Mouse (Mus musculus) embryonic facial prominence, embryonic 10.5 days (tissue): ENCODE measurements around the gene Exoc4. TPM values are rescaled to one million over a fixed set of nuclear protein-coding genes. Genes with fewer than 3 reads are reported as not detected.

Source experiments
- DNase-seq: peaks from one replicate; pipeline ENCODE4 v3.0.0-alpha.2; 2017; ENCODE audit warnings: low spot score
- H3K27ac ChIP-seq: fragments of 300-500 bp; sonication (generic); replicated peaks from 2 replicates; pipeline ENCODE4 v1.5.1; 2016; ENCODE audit warnings: mild to moderate bottlenecking
- H3K27me3 ChIP-seq: fragments of 300-500 bp; sonication (generic); replicated peaks from 2 replicates; pipeline ENCODE4 v1.6.1; 2016; ENCODE audit warnings: low read depth, mild to moderate bottlenecking; ENCODE audit not compliant: poor library complexity, severe bottlenecking
- H3K36me3 ChIP-seq: fragments of 300-500 bp; sonication (generic); replicated peaks from 2 replicates; pipeline ENCODE4 v1.6.1; 2016; ENCODE audit warnings: mild to moderate bottlenecking, moderate library complexity
- H3K4me1 ChIP-seq: fragments of 300-500 bp; sonication (generic); 2 replicates; pipeline ENCODE4 v1.6.1; 2016
- H3K4me3 ChIP-seq: fragments of 300-500 bp; sonication (generic); 2 replicates; pipeline ENCODE4 v1.5.1; 2016; ENCODE audit warnings: mild to moderate bottlenecking, moderate library complexity
- H3K9me3 ChIP-seq: fragments of 300-500 bp; sonication (generic); 2 replicates; pipeline ENCODE4 v1.6.1; 2016; ENCODE audit warnings: mild to moderate bottlenecking
- WGBS: fragments of 180-500 bp; shearing (Covaris S2); methylation state at CpG from one replicate; pipeline ENCODE4 v1.1.7; 2016; 5-methylcytosine and 5-hydroxymethylcytosine counted together
- polyA plus RNA-seq: library from polyadenylated mRNA; unstranded; fragments of >200 nt; fragmentation: Nextera tagmentation; extraction: Ambion mirVana; gene quantifications from 2 replicates; pipeline ENCODE4 v1.2.1, GENCODE M21; 2016

Exoc4 gene
- polyA plus RNA-seq, 1 experiment from 2014 or later: 32.1 TPM

DNA sequence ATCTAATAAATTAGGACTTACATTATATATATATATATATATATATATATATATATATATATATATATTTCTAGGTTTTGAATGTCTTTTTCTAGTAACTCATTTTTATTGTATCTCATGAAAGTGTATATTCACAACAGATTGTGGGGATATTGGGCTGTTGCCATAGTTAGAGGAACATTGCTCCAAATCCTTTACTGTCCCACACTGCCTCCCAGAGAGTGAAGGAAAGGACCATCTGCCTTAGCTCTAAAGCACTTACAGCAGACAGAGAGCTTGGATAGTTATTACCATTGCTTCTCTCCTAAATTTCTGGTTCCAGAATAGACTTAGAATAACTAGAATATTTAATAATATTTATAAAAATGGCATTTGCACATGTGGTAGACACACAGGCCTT, 512.7 kb downstream of the Exoc4 start:
- Histone ChIP-seq H3K9me3 (no peaks in the 10 kb centered on the region), H3K36me3 (no peaks in the 10 kb centered on the region), H3K4me1 (no peaks in the 10 kb centered on the region), H3K27ac (no peak overlapping the region), H3K27me3 (no peaks in the 10 kb centered on the region), H3K4me3 (no peak overlapping the region)
- DNase-seq: no peak

DNA sequence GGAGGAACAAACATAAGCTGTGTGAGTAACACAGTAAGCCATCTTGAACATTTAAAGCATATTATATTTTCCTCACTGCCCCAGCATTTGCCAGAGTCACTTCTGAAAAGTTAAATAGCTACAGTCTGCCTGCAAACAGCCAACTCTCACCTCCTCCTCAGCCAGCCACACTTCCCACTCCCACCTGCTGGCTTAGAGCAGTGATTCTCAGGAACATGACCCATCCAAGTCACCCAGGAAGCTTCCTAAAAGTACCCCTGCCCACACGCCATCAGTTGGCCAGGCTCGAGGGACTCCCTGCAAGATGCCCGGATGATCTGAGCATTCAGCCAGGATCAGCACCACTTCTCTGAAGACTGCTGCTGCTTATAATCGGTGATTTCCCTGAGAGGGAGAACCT, 514.4 kb downstream of the Exoc4 start:
- no peak for DNase-seq
- Histone ChIP-seq H3K4me1 (no peaks in the 10 kb centered on the region), H3K9me3 (no peaks in the 10 kb centered on the region), H3K4me3 (no peak overlapping the region), H3K27ac (no peak overlapping the region), H3K36me3 (no peaks in the 10 kb centered on the region), H3K27me3 (no peaks in the 10 kb centered on the region)
- WGBS: 85% methylated on average over 4 of the region's 4 CpGs

GRCm38 (mm10) chr6:33763970-33764369, 515.1 kb downstream of the Exoc4 start:
- H3K27me3 ChIP-seq: no peaks in the 10 kb centered on the region
- H3K36me3 ChIP-seq: no peaks in the 10 kb centered on the region
- no peak for DNase-seq
- H3K9me3 ChIP-seq: no peaks in the 10 kb centered on the region
- H3K4me1 ChIP-seq: no peaks in the 10 kb centered on the region
- H3K27ac ChIP-seq: no peak overlapping the region
- WGBS: 62% methylated on average over 3 of the region's 3 CpGs
- H3K4me3 ChIP-seq: no peak overlapping the region

GRCm38 (mm10) chr6:33769251-33769650, 520.4 kb downstream of the Exoc4 start:
- no peak overlapping the region for H3K4me3 ChIP-seq
- DNase-seq: no peak
- 54% methylated on average over 3 of the region's 3 CpGs for WGBS

DNA sequence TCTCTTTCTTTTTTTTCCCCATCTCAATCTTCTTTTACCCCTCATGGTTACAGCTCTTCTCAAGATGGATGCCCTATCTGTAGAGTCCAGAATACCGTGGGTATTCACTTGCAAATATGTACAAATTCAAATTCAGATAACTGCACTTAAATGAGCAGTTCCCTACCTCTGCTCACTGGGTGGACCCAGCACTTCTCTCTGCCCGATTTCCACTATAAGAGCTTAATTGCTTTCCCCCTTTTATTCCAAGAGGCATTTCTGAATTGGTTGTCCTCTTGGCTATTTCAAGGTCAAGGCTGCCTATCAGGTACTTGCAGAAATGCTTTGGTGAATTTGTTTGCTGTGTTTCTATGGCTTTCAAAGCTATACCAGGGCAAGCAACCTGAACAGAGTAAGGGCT, 521.1 kb downstream of the Exoc4 start:
- Histone ChIP-seq H3K27ac (no peak overlapping the region), H3K27me3 (no peaks in the 10 kb centered on the region), H3K4me3 (no peak overlapping the region), H3K36me3 (no peaks in the 10 kb centered on the region), H3K4me1 (no peaks in the 10 kb centered on the region; the same call in none of the 2 replicates), H3K9me3 (no peaks in the 10 kb centered on the region)
- DNase-seq: no peak
- WGBS: 80% methylated on average over 2 of the region's 2 CpGs

More at GRCm38 (mm10) chr6:33769251-33769650, 520.4 kb downstream of the Exoc4 start:
- Histone ChIP-seq H3K27ac (no peak overlapping the region), H3K4me1 (no peaks in the 10 kb centered on the region; the same call in none of the 2 replicates), H3K27me3 (no peaks in the 10 kb centered on the region), H3K9me3 (no peaks in the 10 kb centered on the region), H3K36me3 (no peaks in the 10 kb centered on the region)

GRCm38 (mm10) chr6:33772551-33773315, 523.8 kb downstream of the Exoc4 start:
- 79% methylated on average over 9 of the region's 9 CpGs for WGBS
- Histone ChIP-seq H3K9me3 (no peaks in the 10 kb centered on the region), H3K4me1 (no peaks in the 10 kb centered on the region; the same call in none of the 2 replicates), H3K27me3 (no peaks in the 10 kb centered on the region), H3K27ac (no peak overlapping the region), H3K4me3 (no peak overlapping the region), H3K36me3 (no peaks in the 10 kb centered on the region)
- no peak for DNase-seq

DNA sequence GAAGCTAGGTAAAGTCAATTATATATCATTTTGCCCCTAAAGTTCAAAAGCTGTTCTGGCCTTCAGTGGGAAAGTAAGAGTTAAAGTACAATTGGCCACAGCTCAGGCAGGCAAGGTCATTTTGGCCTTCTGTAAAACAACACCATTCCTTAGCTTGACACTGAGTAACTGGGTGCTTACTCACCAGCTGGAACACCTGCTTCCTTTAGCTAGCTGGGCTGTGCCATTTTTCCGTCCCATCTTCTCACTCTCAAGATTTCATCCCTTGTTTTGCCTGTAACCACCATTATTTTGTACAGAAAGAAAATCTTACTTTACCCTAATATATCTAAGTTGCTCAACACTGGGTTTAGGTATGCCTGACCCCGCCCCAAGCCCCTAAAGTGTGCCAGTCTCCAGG, 543.7 kb downstream of the Exoc4 start:
- Histone ChIP-seq H3K4me1 (no peaks in the 10 kb centered on the region), H3K4me3 (no peak overlapping the region), H3K36me3 (no peaks in the 10 kb centered on the region), H3K9me3 (no peaks in the 10 kb centered on the region), H3K27me3 (no peaks in the 10 kb centered on the region), H3K27ac (no peak overlapping the region)
- 81% methylated on average over 2 of the region's 2 CpGs for WGBS
- no peak for DNase-seq

DNA sequence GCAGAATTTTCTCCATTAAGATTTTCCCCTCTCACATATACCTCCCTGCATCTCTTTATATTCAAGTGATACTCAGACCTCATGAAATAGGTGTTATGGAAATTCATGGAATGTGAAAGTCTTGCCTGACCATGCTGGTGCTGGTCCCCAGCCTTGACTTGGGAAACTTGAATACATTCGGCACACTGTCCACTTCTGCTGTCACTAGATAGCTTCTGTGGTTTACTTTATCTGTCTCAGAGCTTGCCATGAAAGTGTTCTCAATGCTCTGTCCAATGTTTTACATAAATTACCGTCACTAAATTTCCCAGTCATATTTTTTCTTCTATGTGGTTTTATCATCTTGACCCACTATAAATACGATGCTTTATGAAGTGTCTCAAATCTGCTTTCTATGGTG, 552.4 kb downstream of the Exoc4 start:
- Histone ChIP-seq H3K4me3 (no peak overlapping the region), H3K27ac (no peak overlapping the region), H3K27me3 (no peaks in the 10 kb centered on the region), H3K4me1 (no peaks in the 10 kb centered on the region), H3K36me3 (no peaks in the 10 kb centered on the region), H3K9me3 (no peaks in the 10 kb centered on the region)
- 94% methylated on average over 3 of the region's 3 CpGs for WGBS
- DNase-seq: no peak

DNA sequence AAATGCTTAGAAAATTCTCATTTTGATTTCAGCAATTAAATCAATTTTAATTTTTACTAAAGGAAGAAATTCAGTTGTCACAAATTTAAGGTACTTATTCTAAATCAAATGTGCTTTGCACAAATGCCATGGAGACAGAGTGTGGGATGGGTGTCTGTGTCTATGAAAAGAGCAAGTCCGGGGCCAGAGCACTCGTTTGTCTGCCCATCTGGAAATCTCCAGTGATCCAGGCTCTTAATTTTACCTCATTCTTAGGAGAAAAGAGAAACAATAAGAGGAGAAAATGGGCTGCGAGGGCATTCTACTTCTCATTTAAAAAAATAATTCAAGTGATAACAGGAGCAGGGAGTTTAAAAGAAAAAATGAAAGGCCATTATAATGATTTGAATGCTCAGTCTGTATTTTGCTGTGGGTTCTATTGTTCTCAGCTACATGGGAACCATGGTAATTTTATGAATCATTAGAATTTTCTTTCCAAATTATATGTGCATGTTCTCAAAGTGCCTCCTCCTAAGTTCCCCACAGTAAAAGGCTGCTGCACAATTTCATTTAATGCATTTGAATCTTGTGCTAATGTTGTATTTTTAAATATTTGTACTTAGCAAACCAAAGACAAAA, 554.7 kb downstream of the Exoc4 start:
- 64% methylated on average over 3 of the region's 3 CpGs for WGBS
- no peak overlapping the region for H3K4me3 ChIP-seq
- H3K27me3 ChIP-seq: no peaks in the 10 kb centered on the region
- H3K27ac ChIP-seq: no peak overlapping the region
- no peaks in the 10 kb centered on the region for H3K4me1 ChIP-seq
- no peaks in the 10 kb centered on the region for H3K9me3 ChIP-seq
- H3K36me3 ChIP-seq: no peaks in the 10 kb centered on the region
- no peak for DNase-seq

- Histone ChIP-seq H3K4me3 (no peak overlapping the region), H3K9me3 (no peaks in the 10 kb centered on the region), H3K27me3 (no peaks in the 10 kb centered on the region), H3K4me1 (no peaks in the 10 kb centered on the region), H3K27ac (no peak overlapping the region), H3K36me3 (no peaks in the 10 kb centered on the region)
- DNase-seq: no peak
- 89% methylated on average over 2 of the region's 2 CpGs for WGBS
Observed at GRCm38 (mm10) chr6:33804775-33805174, 555.9 kb downstream of the Exoc4 start.

DNA sequence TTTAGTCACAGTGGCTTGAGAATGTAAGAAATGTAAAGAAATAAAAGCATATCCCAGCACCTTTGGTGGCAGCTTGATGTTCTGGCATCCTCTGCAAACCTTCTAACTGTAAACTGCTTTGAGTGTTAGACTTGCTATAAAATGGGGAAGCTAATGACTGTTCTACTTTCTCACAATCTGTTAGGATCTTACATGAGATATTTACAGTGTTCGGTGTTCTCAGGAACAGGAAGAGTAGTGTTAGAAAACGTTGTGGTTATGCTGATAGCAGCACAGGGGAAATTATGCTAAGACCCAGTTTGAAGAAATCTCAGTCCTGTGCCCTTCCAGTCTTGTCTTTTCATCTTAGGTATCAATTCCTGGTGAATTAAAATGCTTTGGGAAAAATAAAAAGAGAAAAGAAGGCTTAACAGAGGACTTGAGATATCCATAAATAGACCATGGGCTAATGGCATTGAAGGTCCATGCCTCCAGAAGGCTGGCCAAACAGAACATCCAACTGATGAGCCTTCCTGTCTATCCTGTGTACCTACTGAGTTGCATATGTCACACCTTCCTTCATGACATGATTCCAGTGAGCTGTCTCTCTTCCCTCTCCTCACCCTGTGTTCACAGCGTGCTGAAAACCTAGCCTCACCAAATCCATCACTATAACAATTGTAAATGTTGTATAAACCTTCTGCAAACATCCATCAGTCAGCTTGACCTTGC, 557.3 kb downstream of the Exoc4 start:
- Histone ChIP-seq H3K36me3 (no peaks in the 10 kb centered on the region), H3K27me3 (no peaks in the 10 kb centered on the region), H3K4me3 (no peak overlapping the region), H3K27ac (no peak overlapping the region), H3K4me1 (no peaks in the 10 kb centered on the region), H3K9me3 (no peaks in the 10 kb centered on the region)
- DNase-seq: no peak
- 86% methylated on average over 3 of the region's 3 CpGs for WGBS

- H3K4me3 ChIP-seq: no peak overlapping the region
- no peak for DNase-seq
- 62% methylated on average over 2 of the region's 2 CpGs for WGBS
- no peak overlapping the region for H3K27ac ChIP-seq
- H3K9me3 ChIP-seq: no peaks in the 10 kb centered on the region
- H3K36me3 ChIP-seq: no peaks in the 10 kb centered on the region
- no peaks in the 10 kb centered on the region for H3K27me3 ChIP-seq
- no peaks in the 10 kb centered on the region for H3K4me1 ChIP-seq
Observed at GRCm38 (mm10) chr6:33814386-33814785, 565.5 kb downstream of the Exoc4 start.

DNA sequence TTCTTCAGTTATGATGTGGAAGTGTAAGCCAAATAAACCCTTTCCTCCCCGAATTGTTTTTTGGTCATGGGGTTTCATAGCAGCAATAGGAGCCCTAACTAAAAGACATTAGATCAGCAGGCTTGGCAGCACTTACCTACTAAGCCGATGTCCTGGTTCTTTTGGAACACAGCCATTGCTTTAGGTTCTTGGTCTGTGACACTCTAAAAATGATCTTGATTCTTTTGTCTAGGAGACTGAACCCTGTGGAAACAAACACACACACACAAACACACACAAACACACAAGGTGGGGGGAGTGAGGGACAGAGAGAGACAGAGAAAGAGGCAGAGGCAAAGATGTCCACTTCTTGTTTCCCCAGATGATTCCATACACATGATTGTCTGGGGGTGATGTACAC, 574.3 kb downstream of the Exoc4 start:
- Histone ChIP-seq H3K27me3 (no peaks in the 10 kb centered on the region), H3K4me3 (no peak overlapping the region), H3K4me1 (no peaks in the 10 kb centered on the region), H3K27ac (no peak overlapping the region), H3K36me3 (no peaks in the 10 kb centered on the region), H3K9me3 (no peaks in the 10 kb centered on the region)
- no peak for DNase-seq
- WGBS: 86% methylated on average over 2 of the region's 2 CpGs
